Mouse (Mus musculus) testis, postnatal 10 days (tissue): ENCODE results near the gene Ttbk1.

Experiments
- DNase-seq: peaks from one replicate; pipeline ENCODE4 v3.0.0; 2021; ENCODE audit warnings: low spot score

Ttbk1 gene

GRCm38 (mm10) chr17:46408478-46408877 is 79.0 kb downstream of the Ttbk1 start:
- no peak for DNase-seq

GRCm38 (mm10) chr17:46394631-46395030 is 92.8 kb downstream of the Ttbk1 start:
- DNase-seq = no peak

- no peak for DNase-seq
Observed at GRCm38 (mm10) chr17:46393012-46393411, 94.5 kb downstream of the Ttbk1 start.
